Mouse (Mus musculus) adipose tissue, adult 10 weeks (tissue): ENCODE measurements around the gene Baiap2. TPM values are rescaled to one million over a fixed set of nuclear protein-coding genes. Genes with fewer than 3 reads are reported as not detected.

Experiments
- polyA plus RNA-seq: library from polyadenylated mRNA; stranded (reverse); fragments of 350-450 nt; fragmentation: Illumina TruSeq; extraction: RNeasy Lipid Tissue Mini Kit (QIAGEN cat#74804); gene quantifications from one replicate; pipeline ENCODE4 v1.2.3, GENCODE M21; 2014; ENCODE audit warnings: low read depth, low replicate concordance

Baiap2 gene
- 57.6 TPM for polyA plus RNA-seq

DNA sequence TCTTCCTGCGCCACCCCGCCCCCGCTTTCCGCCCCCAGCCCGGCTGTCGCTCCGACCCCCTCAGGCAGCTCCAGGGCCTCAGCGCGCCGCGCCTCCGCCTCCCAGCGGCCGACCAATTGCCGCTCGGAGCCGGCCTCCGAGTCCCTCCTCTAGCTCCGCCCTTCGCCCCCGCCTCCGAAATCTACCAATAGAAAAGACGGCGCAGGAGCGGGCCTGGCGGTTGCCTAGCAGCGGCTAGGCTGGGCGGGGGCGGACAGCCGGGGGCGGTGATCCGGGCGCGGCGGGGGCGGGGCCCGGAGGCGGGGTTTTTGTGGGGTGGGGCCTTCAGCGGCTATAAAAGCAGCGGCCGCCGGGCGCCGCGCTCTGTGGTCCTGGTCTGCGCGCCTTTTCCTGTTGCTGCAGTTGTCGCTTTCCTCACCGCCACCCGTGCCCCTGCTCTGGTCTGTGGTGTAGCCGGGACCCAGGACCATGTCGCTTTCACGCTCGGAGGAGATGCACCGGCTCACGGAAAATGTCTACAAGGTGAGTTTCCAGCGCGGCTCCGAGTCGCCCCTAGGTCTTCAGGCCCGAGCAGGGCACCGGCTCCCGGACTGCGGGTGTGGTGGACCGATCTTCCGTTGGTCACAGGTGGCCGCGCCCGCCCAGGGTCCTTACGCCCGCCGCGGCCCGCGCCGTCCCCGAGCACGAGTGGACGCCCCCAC, at the start of gene Baiap2:
Gene Baiap2, plus strand, starts transcription at position 37 of the 701 bp plus-strand sequence.

DNA sequence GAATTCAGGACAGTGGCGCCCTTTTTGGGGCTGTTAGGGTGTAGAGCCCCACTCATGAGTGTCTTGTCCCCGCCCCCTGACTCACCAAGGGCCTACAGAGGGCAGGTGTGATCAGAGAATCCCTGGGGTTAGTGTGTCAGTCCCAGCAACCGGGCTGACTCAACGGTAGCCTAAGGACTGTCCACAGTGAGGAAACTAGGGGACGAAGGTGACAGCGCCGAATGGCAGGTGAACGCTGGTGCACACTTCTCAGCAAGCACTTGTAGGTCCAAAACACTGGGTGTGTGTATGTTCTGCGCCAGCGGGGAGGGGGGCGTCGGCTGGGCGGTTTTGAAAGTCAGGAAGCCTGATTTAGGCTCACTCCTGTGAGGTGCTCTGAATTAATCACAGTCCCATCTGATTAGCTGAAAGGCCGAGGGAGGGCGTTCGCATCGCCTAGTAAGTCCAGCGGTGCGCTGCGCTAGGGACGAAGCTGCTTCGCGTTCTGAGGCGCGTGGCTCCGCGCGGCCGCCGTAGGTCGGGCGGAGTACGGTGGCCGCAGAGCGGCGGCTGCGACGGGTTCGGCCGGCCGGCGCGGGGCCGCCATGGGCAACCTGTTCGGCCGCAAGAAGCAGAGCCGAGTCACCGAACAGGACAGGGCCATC, 29.1 kb upstream of the Baiap2 start, which contains the start of gene Chmp6:
Gene Chmp6, plus strand, starts transcription at position 151 of the 644 bp plus-strand sequence.

DNA sequence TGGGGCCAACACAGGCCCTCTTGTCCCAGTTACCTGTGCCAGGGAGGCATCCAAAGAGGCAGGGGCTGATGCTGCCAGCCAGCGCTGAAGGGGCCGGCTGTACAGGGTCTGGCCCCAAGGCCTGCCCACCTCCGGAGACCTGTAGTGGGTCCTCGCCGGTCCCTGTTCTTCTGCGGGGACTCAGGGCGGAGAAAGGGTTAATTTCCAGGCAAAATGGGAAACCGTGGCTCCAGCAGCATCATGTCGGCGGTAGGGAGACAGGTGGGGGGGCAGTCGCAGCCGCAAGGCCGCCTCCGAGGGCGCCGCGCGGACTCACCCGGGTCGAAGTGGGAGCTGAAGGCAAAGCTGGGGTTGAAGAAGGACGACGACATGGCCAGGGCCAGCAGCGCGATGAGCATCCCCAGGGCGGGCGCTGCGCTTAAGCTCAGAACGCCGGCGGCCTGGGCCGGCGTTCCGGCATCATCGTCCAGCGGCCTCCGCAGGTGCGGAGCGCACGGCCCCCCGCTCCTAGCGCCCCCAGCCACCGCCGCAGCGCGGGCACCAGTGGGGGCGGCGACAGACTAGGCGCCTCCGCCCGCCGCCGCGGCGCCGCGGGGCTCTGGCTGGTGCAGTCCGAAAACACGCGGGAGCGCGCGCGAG, 104.1 kb downstream of the Baiap2 start, which contains the start of gene Aatk:
Gene Aatk, minus strand, starts transcription at position 615 of the 639 bp plus-strand sequence.

Other genes with a start within 250 kb of the Baiap2 start
- 38.9 TPM for gene Chmp6, start 29.3 kb upstream of the Baiap2 start, polyA plus RNA-seq
- 8.2 TPM for gene Aatk, start 104.4 kb downstream of the Baiap2 start, polyA plus RNA-seq
- gene Cep131, start 144.1 kb downstream of the Baiap2 start, polyA plus RNA-seq, result 10.0 TPM
- 14.0 TPM for gene Tepsin, start 156.0 kb downstream of the Baiap2 start, polyA plus RNA-seq
- 39.2 TPM for gene Ndufaf8, start 156.2 kb downstream of the Baiap2 start, polyA plus RNA-seq
- 87.4 TPM for gene Slc38a10, start 208.6 kb downstream of the Baiap2 start, polyA plus RNA-seq